Mouse (Mus musculus) lung, adult 2 months (tissue): ENCODE measurements at regions not wholly inside any gene's neighbourhood (a gene's known extent, or its start where the extent isn't known, plus 50 kb on each side); places are given as distances from the start of the nearest gene placed in this dataset.

Source experiments
- DNase-seq: peaks from one replicate; pipeline ENCODE4 v3.0.0; 2022
- H3K4me1 ChIP-seq: fragments of 200-500 bp; 2 replicates; pipeline ENCODE4 v1.6.1; 2011; ENCODE audit warnings: low read length; ENCODE audit not compliant: control insufficient read depth, insufficient read depth
- H3K4me3 ChIP-seq: fragments of 200-500 bp; replicated peaks from 2 replicates; pipeline ENCODE3; 2011; ENCODE audit warnings: low read depth, mild to moderate bottlenecking, control low read depth, low read length; ENCODE audit errors: extremely low read depth
- CTCF ChIP-seq: fragments of 200-500 bp; IDR thresholded peaks from 2 replicates; pipeline ENCODE4 v1.5.1; 2011; ENCODE audit warnings: mild to moderate bottlenecking, low read length, control low read depth; ENCODE audit not compliant: insufficient read depth
- POLR2A ChIP-seq: fragments of 200-500 bp; IDR thresholded peaks from 2 replicates; pipeline ENCODE4 v1.6.1; 2011; ENCODE audit warnings: low read depth, mild to moderate bottlenecking, control low read depth, low read length, borderline replicate concordance; ENCODE audit errors: extremely low read depth
- WGBS: fragments of 180-500 bp; shearing (Covaris S2); methylation state at CpG from one replicate; pipeline ENCODE4 v1.1.7; 2018; 5-methylcytosine and 5-hydroxymethylcytosine counted together

- H3K4me1 ChIP-seq = peaks cover 7% of the 10 kb centered on the region
- no peak for TF ChIP-seq POLR2A
- TF ChIP-seq CTCF = no peak
- 84% methylated on average over 13 of the region's 13 CpGs for WGBS
- H3K4me3 ChIP-seq = no peak overlapping the region
- DNase-seq = no peak
These were observed 107.4 kb downstream of the Zfp36l1 start for GRCm38 (mm10) chr12:80005227-80005919.

- peaks cover 7% of the 10 kb centered on the region for H3K4me1 ChIP-seq
- 85% methylated on average over 6 of the region's 6 CpGs for WGBS
- DNase-seq = no peak
- no peak for TF ChIP-seq POLR2A
- TF ChIP-seq CTCF = no peak
- no peak overlapping the region for H3K4me3 ChIP-seq
These were observed 108.2 kb downstream of the Zfp36l1 start for GRCm38 (mm10) chr12:80004575-80004974.

DNA sequence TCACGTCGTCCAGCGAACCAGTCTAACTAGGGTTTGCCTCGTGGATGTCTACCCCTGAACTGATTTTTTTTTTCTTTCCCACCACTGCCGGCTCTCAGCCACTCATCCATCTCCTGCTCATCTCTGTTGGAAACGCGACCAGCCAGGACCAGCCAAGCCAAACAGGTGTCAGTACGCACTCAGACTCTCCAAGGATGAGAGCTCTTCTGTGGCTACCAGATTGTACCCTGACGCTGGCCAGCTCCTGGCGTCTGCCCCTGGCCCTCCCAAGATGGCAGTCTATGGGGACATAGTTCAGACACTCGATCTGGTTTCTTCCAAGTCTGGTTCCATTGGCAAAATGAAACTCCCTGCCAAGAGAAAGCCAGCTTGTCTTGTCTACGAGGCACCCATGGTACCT lies 109.3 kb downstream of the Zfp36l1 start:
- Histone ChIP-seq H3K4me1 (peaks cover 7% of the 10 kb centered on the region), H3K4me3 (no peak overlapping the region)
- TF ChIP-seq CTCF = no peak
- no peak for TF ChIP-seq POLR2A
- WGBS = 86% methylated on average over 12 of the region's 12 CpGs
- no peak for DNase-seq

DNA sequence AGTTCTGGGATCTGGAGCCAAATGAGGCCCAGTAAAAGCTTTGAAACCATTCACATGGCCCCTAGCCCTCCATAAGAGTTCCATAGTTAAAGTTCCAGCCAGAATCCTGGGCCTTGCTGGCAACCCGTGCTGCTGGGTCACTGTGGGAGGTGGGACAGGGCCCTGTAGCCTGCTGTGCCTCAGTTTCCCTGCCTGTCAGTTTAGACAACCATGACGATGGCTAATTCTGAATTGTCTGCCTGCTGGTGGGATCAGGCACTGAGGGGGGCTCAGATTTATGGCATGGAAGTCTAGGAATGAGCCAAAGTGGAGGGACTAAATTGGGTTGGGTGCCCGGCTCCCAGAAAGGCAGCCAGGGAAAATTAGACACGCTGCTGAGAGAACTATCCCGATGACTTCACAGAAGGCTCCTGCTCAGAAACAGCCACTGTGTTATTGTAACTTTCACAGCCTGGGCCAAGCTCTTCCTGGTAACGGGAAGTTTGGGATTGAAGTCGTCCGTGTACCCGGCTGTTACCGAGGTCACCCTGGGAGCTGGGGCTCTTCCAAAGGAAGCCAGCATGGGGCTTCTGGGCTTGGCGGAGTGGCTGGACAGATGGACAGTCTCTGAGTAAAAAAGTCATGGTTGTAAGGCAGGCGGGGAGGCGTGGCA lies 110.2 kb downstream of the Zfp36l1 start:
- no peak for DNase-seq
- TF ChIP-seq POLR2A (no peak), CTCF (no peak)
- Histone ChIP-seq H3K4me1 (peaks cover 7% of the 10 kb centered on the region), H3K4me3 (no peak overlapping the region)
- WGBS = 63% methylated on average over 13 of the region's 13 CpGs

DNA sequence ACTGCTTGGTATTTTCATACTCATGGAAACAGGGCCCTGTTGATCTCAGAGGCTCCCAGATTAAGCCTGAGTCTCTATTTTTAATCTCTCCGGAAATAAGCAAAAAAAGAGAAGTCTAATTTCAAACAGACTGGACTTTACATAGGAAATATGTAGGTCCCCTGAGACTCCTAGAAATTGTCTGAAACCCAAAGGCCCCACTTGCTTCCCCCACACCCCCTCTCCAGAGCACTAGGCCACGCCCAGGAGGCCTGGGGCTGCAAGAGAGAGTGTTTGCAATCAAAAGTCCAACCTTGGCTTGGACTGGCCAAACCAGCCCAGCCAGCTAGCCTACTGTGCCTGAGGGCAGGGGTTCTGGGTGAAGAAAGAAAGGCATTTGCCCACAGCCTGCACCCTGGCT lies 111.0 kb downstream of the Zfp36l1 start:
- Histone ChIP-seq H3K4me3 (no peak overlapping the region), H3K4me1 (peaks cover 7% of the 10 kb centered on the region)
- 51% methylated on average over 2 of the region's 2 CpGs for WGBS
- DNase-seq = peak; percentile 40
- TF ChIP-seq POLR2A (no peak), CTCF (no peak)

GRCm38 (mm10) chr12:79999868-80000370 lies 112.9 kb downstream of the Zfp36l1 start:
- WGBS = 88% methylated on average over 7 of the region's 7 CpGs
- Histone ChIP-seq H3K4me1 (peaks cover 7% of the 10 kb centered on the region), H3K4me3 (no peak overlapping the region)
- DNase-seq = no peak
- TF ChIP-seq POLR2A = no peak
- no peak for TF ChIP-seq CTCF

- peaks cover 16% of the 10 kb centered on the region for H3K4me1 ChIP-seq
- 66% methylated on average over 5 of the region's 5 CpGs for WGBS
These were observed 114.0 kb downstream of the Zfp36l1 start for GRCm38 (mm10) chr12:79998788-79999187.

GRCm38 (mm10) chr12:79998339-79998738 lies 114.5 kb downstream of the Zfp36l1 start:
- WGBS = 70% methylated on average over 2 of the region's 2 CpGs
- no peak for DNase-seq
- TF ChIP-seq POLR2A = no peak
- no peak for TF ChIP-seq CTCF
- H3K4me1 ChIP-seq = peaks cover 16% of the 10 kb centered on the region
- H3K4me3 ChIP-seq = no peak overlapping the region

More at GRCm38 (mm10) chr12:79998788-79999187, 114.0 kb downstream of the Zfp36l1 start:
- TF ChIP-seq CTCF (no peak), POLR2A (no peak)
- H3K4me3 ChIP-seq = no peak overlapping the region
- DNase-seq = no peak

GRCm38 (mm10) chr12:79997201-79997600 lies 115.6 kb downstream of the Zfp36l1 start:
- WGBS = 66% methylated on average over 4 of the region's 4 CpGs
- Histone ChIP-seq H3K4me1 (peaks cover 13% of the 10 kb centered on the region), H3K4me3 (no peak overlapping the region)
- no peak for DNase-seq
- TF ChIP-seq CTCF = no peak
- TF ChIP-seq POLR2A = no peak

DNA sequence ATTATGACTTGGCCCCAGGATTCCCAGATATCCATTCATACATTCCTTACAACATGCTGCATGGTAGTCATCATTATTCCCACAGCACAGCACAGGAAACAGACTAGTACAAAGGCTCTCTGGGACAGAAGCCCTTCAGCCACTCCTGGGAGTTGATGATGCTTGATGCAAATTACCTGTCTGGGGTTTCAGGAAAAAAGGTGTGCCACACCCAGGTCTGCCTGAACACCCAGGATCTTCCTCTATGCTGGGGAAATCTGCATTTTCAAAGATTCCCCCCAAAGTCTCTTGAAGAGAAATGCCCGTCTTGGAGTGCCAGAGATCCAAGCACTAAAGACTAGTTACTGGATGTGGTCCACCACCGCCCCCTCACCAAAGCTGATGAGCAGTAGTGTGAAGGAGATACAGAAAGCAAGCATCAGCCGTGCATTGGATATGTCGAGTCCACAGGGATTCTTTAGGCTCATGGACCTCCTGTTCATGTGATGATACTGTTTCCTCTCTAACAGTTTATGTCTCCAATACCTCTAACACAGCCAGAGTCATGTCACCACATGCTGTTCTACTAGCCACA lies 117.2 kb downstream of the Zfp36l1 start:
- 93% methylated on average over 4 of the region's 4 CpGs for WGBS
- Histone ChIP-seq H3K4me1 (peaks cover 10% of the 10 kb centered on the region), H3K4me3 (no peak overlapping the region)
- no peak for DNase-seq
- TF ChIP-seq POLR2A (no peak), CTCF (no peak)
